Mouse (Mus musculus) lung, postnatal 0 days (tissue): ENCODE measurements at regions not wholly inside any gene's neighbourhood (a gene's known extent, or its start where the extent isn't known, plus 50 kb on each side); places are given as distances from the start of the nearest gene placed in this dataset.

ENCODE experiments used
- CTCF ChIP-seq: IDR thresholded peaks from 2 replicates; pipeline ENCODE4 v1.5.1; 2016; ENCODE audit warnings: antibody characterized with exemption, mild to moderate bottlenecking
- EP300 ChIP-seq: IDR thresholded peaks from 2 replicates; pipeline ENCODE4 v1.6.1; 2016; ENCODE audit warnings: antibody characterized with exemption, mild to moderate bottlenecking, control low read depth

- TF ChIP-seq EP300 (no peak), CTCF (no peak)
These were observed 708.3 kb downstream of the Stpg2 start for GRCm38 (mm10) chr3:139913639-139914330.
